In the genomic region with DNA sequence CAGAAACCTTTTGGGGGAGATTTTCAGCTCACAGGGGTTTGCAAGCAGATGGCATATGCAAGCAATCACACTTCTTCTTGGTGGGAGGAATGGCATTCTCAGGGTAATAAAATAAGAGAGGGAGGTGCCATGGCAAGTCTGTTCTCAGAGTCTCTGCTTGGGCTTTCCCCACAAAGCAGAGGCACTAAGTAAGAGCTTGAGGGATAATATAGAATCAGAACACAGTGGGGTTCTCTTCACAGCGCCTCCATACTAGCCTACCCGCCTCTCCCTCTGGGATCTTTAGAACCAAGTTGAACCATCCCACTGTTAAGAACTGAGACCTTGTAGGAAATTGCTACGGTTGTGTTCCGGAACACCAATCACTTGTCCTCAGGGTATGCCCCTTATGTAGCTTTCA, we compare ENCODE assay signal across 21 mouse cellular contexts.
DNase-seq lines count a peak whose midpoint lies in the region; ATAC-seq lines count a peak whose summit lies in the region.
"Had no signal": no experiment of that assay in that cellular context is flagged by ENCODE, and none has a peak within 500 bp of the region (broad histone marks: within the 10 kb centered on the region; RNA-seq: fewer than 3 reads in every experiment).

No protein-coding gene starts in this region.

- DNase-seq in frontal cortex, postnatal 10 days (ENCODE audit: low spot score in 2 of 2) = no peak
- DNase-seq in right cerebral cortex, adult 18-20 months = peak; percentile 6
- no peak for DNase-seq in right cerebral cortex, postnatal 10 days (ENCODE audit: low spot score in 2 of 2)
- no peak for DNase-seq in left cerebral cortex, postnatal 14 days (ENCODE audit: low spot score in 2 of 2)
- DNase-seq: adrenal gland, adult 8-10 months; adrenal gland, postnatal 14 days; adrenal gland, postnatal 36 days; B cell, adult 2 months; cerebellum, adult 11 months; cerebellum, adult 18-20 months; cerebellum, adult 8-10 months; cerebellum, adult 9-11 months; cerebellum, postnatal 14 days; cerebellum, postnatal 36 days; embryo, embryonic 11 days had no signal

- intact Hi-C loops in left cerebral cortex, postnatal 14 days (cut with DNase I) = loop anchor here (10.0 kb wide), 1 partner anchor 136 kb away; no protein-coding TSS in a partner anchor

- peak; percentile 80 for ATAC-seq in frontal cortex, adult (ENCODE audit: low TSS enrichment)
- ATAC-seq: activated CD4-positive, CD25-positive, alpha-beta regulatory T cell, adult 4 months; CD4-positive, CD25-positive, alpha-beta regulatory T cell, adult 4 months; forebrain, embryonic 14.5 days; forebrain, embryonic 16.5 days; Patski had no signal
